Mouse (Mus musculus): ENCODE data around the gene Pde10a. TPM values are rescaled to one million over a fixed set of nuclear protein-coding genes. Genes with fewer than 3 reads are reported as not detected.

The Pde10a gene
- total RNA-seq (2021) = 10 to 100 TPM; 55.2 to 64.0 TPM

GRCm38 (mm10) chr17:8525225-8525721 is at the start of gene Pde10a:
Gene Pde10a, plus strand, starts transcription at chr17:8525372.
- peak; percentile 31 to 40 for DNase-seq (ENCODE audit: extremely low spot score in 1 of 2, low spot score in 1 of 2)

- no peak for DNase-seq (ENCODE audit: extremely low spot score in 1 of 2, low spot score in 1 of 2)
Observed at GRCm38 (mm10) chr17:8478554-8478953, 46.6 kb upstream of the Pde10a start.

GRCm38 (mm10) chr17:8479493-8480128 is 45.6 kb upstream of the Pde10a start:
- DNase-seq (ENCODE audit: extremely low spot score in 1 of 2, low spot score in 1 of 2) = no peak

- DNase-seq (ENCODE audit: extremely low spot score in 1 of 2, low spot score in 1 of 2) = no peak
Observed at GRCm38 (mm10) chr17:8481797-8482196, 43.4 kb upstream of the Pde10a start.

- DNase-seq (ENCODE audit: extremely low spot score in 1 of 2, low spot score in 1 of 2) = no peak
Observed at GRCm38 (mm10) chr17:8482876-8483275, 42.3 kb upstream of the Pde10a start.

GRCm38 (mm10) chr17:8484246-8484645 is 40.9 kb upstream of the Pde10a start:
- no peak for DNase-seq (ENCODE audit: extremely low spot score in 1 of 2, low spot score in 1 of 2)

GRCm38 (mm10) chr17:8485146-8485545 is 40.0 kb upstream of the Pde10a start:
- DNase-seq (ENCODE audit: extremely low spot score in 1 of 2, low spot score in 1 of 2) = no peak

- peak; percentile 78 to 88 for DNase-seq (ENCODE audit: extremely low spot score in 1 of 2, low spot score in 1 of 2)
Observed at GRCm38 (mm10) chr17:8487824-8488223, 37.3 kb upstream of the Pde10a start.

- no peak for DNase-seq (ENCODE audit: extremely low spot score in 1 of 2, low spot score in 1 of 2)
Observed at GRCm38 (mm10) chr17:8490971-8491370, 34.2 kb upstream of the Pde10a start.

GRCm38 (mm10) chr17:8493461-8493860 is 31.7 kb upstream of the Pde10a start:
- no peak for DNase-seq (ENCODE audit: extremely low spot score in 1 of 2, low spot score in 1 of 2)

GRCm38 (mm10) chr17:8498151-8498550 is 27.0 kb upstream of the Pde10a start:
- no peak for DNase-seq (ENCODE audit: extremely low spot score in 1 of 2, low spot score in 1 of 2)

- no peak for DNase-seq (ENCODE audit: extremely low spot score in 1 of 2, low spot score in 1 of 2)
Observed at GRCm38 (mm10) chr17:8498655-8499054, 26.5 kb upstream of the Pde10a start.

GRCm38 (mm10) chr17:8499564-8500117 is 25.5 kb upstream of the Pde10a start:
- DNase-seq (ENCODE audit: extremely low spot score in 1 of 2, low spot score in 1 of 2) = no peak

- no peak for DNase-seq (ENCODE audit: extremely low spot score in 1 of 2, low spot score in 1 of 2)
Observed at GRCm38 (mm10) chr17:8504381-8504780, 20.8 kb upstream of the Pde10a start.

GRCm38 (mm10) chr17:8505669-8506426 is 19.3 kb upstream of the Pde10a start:
- peak; percentile 76 to 79 for DNase-seq (ENCODE audit: extremely low spot score in 1 of 2, low spot score in 1 of 2)

- DNase-seq (ENCODE audit: extremely low spot score in 1 of 2, low spot score in 1 of 2) = no peak
Observed at GRCm38 (mm10) chr17:8506726-8507125, 18.4 kb upstream of the Pde10a start.

GRCm38 (mm10) chr17:8507654-8508053 is 17.5 kb upstream of the Pde10a start:
- DNase-seq (ENCODE audit: extremely low spot score in 1 of 2, low spot score in 1 of 2) = no peak

- DNase-seq (ENCODE audit: extremely low spot score in 1 of 2, low spot score in 1 of 2) = peak; percentile 60 to 62
Observed at GRCm38 (mm10) chr17:8508305-8509141, 16.6 kb upstream of the Pde10a start.

GRCm38 (mm10) chr17:8516006-8516405 is 9.2 kb upstream of the Pde10a start:
- no peak for DNase-seq (ENCODE audit: extremely low spot score in 1 of 2, low spot score in 1 of 2)

GRCm38 (mm10) chr17:8523986-8524385 is 1.2 kb upstream of the Pde10a start:
- no peak for DNase-seq (ENCODE audit: extremely low spot score in 1 of 2, low spot score in 1 of 2)
